In the genomic region with DNA sequence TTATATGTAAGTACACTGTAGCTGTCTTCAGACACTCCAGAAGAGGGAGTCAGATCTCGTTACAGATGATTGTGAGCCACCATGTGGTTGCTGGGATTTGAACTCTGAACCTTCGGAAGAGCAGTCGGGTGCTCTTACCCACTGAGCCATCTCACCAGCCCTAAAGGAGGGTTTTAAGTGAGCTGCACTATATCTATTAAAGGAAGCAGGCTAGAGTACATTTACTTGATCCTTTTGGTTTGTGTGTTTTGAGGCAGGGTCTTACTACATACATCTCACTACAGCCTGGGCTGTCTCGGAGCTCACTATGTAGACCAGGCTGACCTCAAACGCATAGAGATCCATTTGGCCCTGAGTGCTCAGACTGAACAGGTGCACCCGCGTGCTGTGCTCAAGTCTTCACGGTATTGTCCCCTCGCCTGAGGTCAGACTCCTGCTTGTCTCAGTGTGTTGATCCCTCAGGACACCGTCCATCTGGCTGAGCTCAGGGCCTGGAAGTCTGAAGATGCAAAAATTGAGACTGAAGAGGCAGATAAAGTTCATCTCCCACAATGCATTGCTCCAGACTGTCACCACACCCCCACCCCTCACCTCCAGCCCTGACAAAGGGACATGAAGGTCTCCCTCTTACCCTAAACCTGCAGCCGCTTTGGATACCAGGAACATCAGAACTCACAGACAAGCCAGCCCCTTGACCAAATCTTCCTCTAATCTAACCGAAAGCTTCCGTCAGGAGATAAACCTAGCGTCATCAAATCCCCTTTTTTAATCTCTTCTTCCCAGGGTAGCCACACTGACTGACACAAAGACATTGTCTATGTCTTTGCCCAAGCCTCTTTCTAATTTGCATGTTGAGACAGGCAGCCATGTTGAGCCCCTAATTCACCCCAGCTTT, we compare ENCODE assay signal across 34 mouse cellular contexts. TPM values are rescaled to one million over a fixed set of nuclear protein-coding genes. Genes with fewer than 3 reads are reported as not detected.
DNase-seq lines count a peak whose midpoint lies in the region; ATAC-seq and TF ChIP-seq lines count a peak whose summit lies in the region.
"Had no signal": no experiment of that assay in that cellular context is flagged by ENCODE, and none has a peak within 500 bp of the region (broad histone marks: within the 10 kb centered on the region; RNA-seq: fewer than 3 reads in every experiment).

No protein-coding gene starts in this region.

- peak overlapping the region; percentile 19 for H3K27ac ChIP-seq in cerebellum, adult 2 months (ENCODE audit: insufficient read depth, low read length)
- peak overlapping the region; percentile 79; the same call in 1 of the 2 replicates for H3K27ac ChIP-seq in heart, postnatal 0 days (ENCODE audit: low read depth)
- peak overlapping the region; percentile 70 for H3K27ac ChIP-seq in MEL (ENCODE audit: control insufficient read depth, low read depth, low read length)
- no peak overlapping the region for H3K27ac ChIP-seq in kidney, embryonic 15.5 days
- H3K27ac ChIP-seq: embryonic facial prominence, embryonic 12.5 days; hindbrain, embryonic 10.5 days; hindbrain, embryonic 15.5 days; layer of hippocampus, adult 2 months; limb, embryonic 13.5 days; lung, embryonic 15.5 days; midbrain, embryonic 13.5 days; neural tube, embryonic 13.5 days had no signal

- no peaks in the 10 kb centered on the region for H3K9me3 ChIP-seq in heart, postnatal 0 days (replicated peaks; ENCODE audit: control insufficient read depth, low read length)
- H3K9me3 ChIP-seq in MEL (replicated peaks; ENCODE audit: insufficient read depth, low read length), result no peaks in the 10 kb centered on the region
- H3K9me3 ChIP-seq in kidney, embryonic 15.5 days (replicated peaks), result no peaks in the 10 kb centered on the region
- H3K9me3 ChIP-seq: embryonic facial prominence, embryonic 12.5 days; hindbrain, embryonic 10.5 days; hindbrain, embryonic 15.5 days; limb, embryonic 13.5 days; lung, embryonic 15.5 days; midbrain, embryonic 13.5 days; neural tube, embryonic 13.5 days had no signal

- no peak overlapping the region for H3K4me2 ChIP-seq in heart, postnatal 0 days (ENCODE audit: low read depth, low read length)
- H3K4me2 ChIP-seq in kidney, embryonic 15.5 days, result no peak overlapping the region
- H3K4me2 ChIP-seq: embryonic facial prominence, embryonic 12.5 days; heart, embryonic 11.5 days; hindbrain, embryonic 15.5 days; limb, embryonic 13.5 days; liver, embryonic 11.5 days; lung, embryonic 15.5 days; midbrain, embryonic 13.5 days; neural tube, embryonic 13.5 days had no signal

- no peak for TF ChIP-seq RAD21 in MEL (IDR thresholded peaks at IDR 0.05; ENCODE audit: low read depth, low read length)

- H3K36me3 ChIP-seq in heart, postnatal 0 days (replicated peaks; ENCODE audit: control insufficient read depth, insufficient read depth, low read length), result no peaks in the 10 kb centered on the region
- H3K36me3 ChIP-seq in MEL (ENCODE audit: control insufficient read depth in 1 of 2, insufficient read depth in 2 of 2, low read length in 2 of 2), result peaks cover 0 to 36% of the 10 kb centered on the region in 2 experiments; a peak in 2 of 4 replicates
- H3K36me3 ChIP-seq in kidney, embryonic 15.5 days, result no peaks in the 10 kb centered on the region
- H3K36me3 ChIP-seq: embryonic facial prominence, embryonic 12.5 days; hindbrain, embryonic 10.5 days; hindbrain, embryonic 15.5 days; limb, embryonic 13.5 days; lung, embryonic 15.5 days; midbrain, embryonic 13.5 days; neural tube, embryonic 13.5 days had no signal

- DNase-seq in cerebellum, adult 2 months, result peak; percentile 55 to 73
- DNase-seq in cerebellum, adult 8-10 months, result no peak
- DNase-seq in heart, postnatal 0 days (ENCODE audit: low spot score), result no peak
- no peak for DNase-seq in heart, adult 8-10 months (ENCODE audit: low spot score)
- DNase-seq in MEL (ENCODE audit: low read depth, low spot score), result peak; percentile 63
- DNase-seq in cerebellum, postnatal 14 days, result peak; percentile 33 to 40
- no peak for DNase-seq in layer of hippocampus, adult 8-10 months (ENCODE audit: low spot score in 2 of 2)
- DNase-seq: adrenal gland, adult 2 months; adrenal gland, postnatal 36 days; embryo, embryonic 11 days; kidney, adult 18-20 months; kidney, postnatal 36 days; right cerebral cortex, postnatal 14 days; thymus, adult 2 months; thymus, postnatal 36 days had no signal

- H3K9ac ChIP-seq in heart, postnatal 0 days (replicated peaks; ENCODE audit: low read depth, low read length), result no peak overlapping the region
- H3K9ac ChIP-seq in MEL (ENCODE audit: control insufficient read depth, low read depth, low read length, poor library complexity, severe bottlenecking), result no peak overlapping the region
- no peak overlapping the region for H3K9ac ChIP-seq in kidney, embryonic 15.5 days
- H3K9ac ChIP-seq: embryonic facial prominence, embryonic 12.5 days; hindbrain, embryonic 15.5 days; limb, embryonic 13.5 days; lung, embryonic 15.5 days; midbrain, embryonic 13.5 days; neural tube, embryonic 13.5 days had no signal

- no peak for ATAC-seq in heart, postnatal 0 days (ENCODE audit: insufficient read depth, low read depth)
- ATAC-seq in kidney, embryonic 15.5 days (replicated peaks; ENCODE audit: low FRiP score), result no peak
- ATAC-seq: activated CD4-positive, CD25-positive, alpha-beta regulatory T cell, adult 4 months; CD4-positive, CD25-positive, alpha-beta regulatory T cell, adult 4 months; forebrain, embryonic 16.5 days; midbrain, embryonic 13.5 days had no signal

- TF ChIP-seq POLR2A in cerebellum, adult 2 months (IDR thresholded peaks at IDR 0.05; ENCODE audit: borderline replicate concordance, insufficient read depth, low read length), result no peak
- TF ChIP-seq POLR2A in MEL (IDR thresholded peaks at IDR 0.05; ENCODE audit: control insufficient read depth in 1 of 2, insufficient read depth in 1 of 2, low read depth in 1 of 2, low read length in 2 of 2, poor library complexity in 1 of 2), result no peak; a peak in 1 of 4 replicates

- no peaks in the 10 kb centered on the region; the same call in 1 of the 2 replicates for H3K79me2 ChIP-seq in MEL (ENCODE audit: control insufficient read depth, insufficient read depth, low read length, poor library complexity)

- no peak overlapping the region for H3K4me3 ChIP-seq in cerebellum, adult 2 months (replicated peaks; ENCODE audit: insufficient read depth, low read depth, low read length)
- no peak overlapping the region for H3K4me3 ChIP-seq in heart, postnatal 0 days (ENCODE audit: low read depth, low read length)
- H3K4me3 ChIP-seq in MEL (ENCODE audit: control insufficient read depth in 1 of 2, insufficient read depth in 1 of 2, low read depth in 2 of 2, low read length in 2 of 2), result no peak overlapping the region
- H3K4me3 ChIP-seq in kidney, embryonic 15.5 days (replicated peaks), result no peak overlapping the region
- H3K4me3 ChIP-seq: embryonic facial prominence, embryonic 12.5 days; hindbrain, embryonic 10.5 days; hindbrain, embryonic 15.5 days; layer of hippocampus, adult 2 months; limb, embryonic 13.5 days; lung, embryonic 15.5 days; midbrain, embryonic 13.5 days; neural tube, embryonic 13.5 days had no signal

- no peaks in the 10 kb centered on the region for H3K27me3 ChIP-seq in cerebellum, adult 2 months (ENCODE audit: control insufficient read depth, insufficient read depth, low read length)
- no peaks in the 10 kb centered on the region for H3K27me3 ChIP-seq in heart, postnatal 0 days (ENCODE audit: control insufficient read depth, insufficient read depth, low read length)
- H3K27me3 ChIP-seq in MEL (ENCODE audit: control insufficient read depth in 1 of 2, insufficient read depth in 2 of 2, low read length in 2 of 2), result no peaks in the 10 kb centered on the region
- H3K27me3 ChIP-seq in kidney, embryonic 15.5 days, result 0 out of 2 replicates have a peak, but pooled peaks cover 3% of the 10 kb centered on the region
- H3K27me3 ChIP-seq: lung, embryonic 15.5 days had no signal

- WGBS in cerebellum, adult 2 months, result 58% methylated on average over 14 of the region's 14 CpGs
- WGBS in heart, postnatal 0 days, result 91% methylated on average over 14 of the region's 14 CpGs
- 91% methylated on average over 14 of the region's 14 CpGs for WGBS in kidney, embryonic 15.5 days

- no peak for TF ChIP-seq CTCF in cerebellum, adult 2 months (IDR thresholded peaks at IDR 0.05; ENCODE audit: borderline replicate concordance, insufficient read depth, low read depth, low read length)
- TF ChIP-seq CTCF in heart, postnatal 0 days (IDR thresholded peaks at IDR 0.05; ENCODE audit: low read depth), result no peak
- no peak for TF ChIP-seq CTCF in MEL (IDR thresholded peaks at IDR 0.05 in 2 of 3, conservative IDR thresholded peaks at IDR 0.05 in 1 of 3; ENCODE audit: control insufficient read depth in 1 of 3, insufficient read depth in 1 of 3, low read depth in 2 of 3, low read length in 3 of 3, poor library complexity in 1 of 3, severe bottlenecking in 1 of 3)

- no peak for TF ChIP-seq EP300 in heart, postnatal 0 days (IDR thresholded peaks at IDR 0.05; ENCODE audit: low read depth)
- peak; percentile 84 to 90 for TF ChIP-seq EP300 in MEL (IDR thresholded peaks at IDR 0.05; ENCODE audit: low read depth in 1 of 2, low read length in 2 of 2)

- H3K4me1 ChIP-seq in cerebellum, adult 2 months (ENCODE audit: control insufficient read depth, insufficient read depth, low read length), result peaks cover 33% of the 10 kb centered on the region
- H3K4me1 ChIP-seq in heart, postnatal 0 days (ENCODE audit: control insufficient read depth, insufficient read depth), result peaks cover 29% of the 10 kb centered on the region
- H3K4me1 ChIP-seq in MEL (ENCODE audit: control insufficient read depth in 1 of 2, insufficient read depth in 2 of 2, low read length in 2 of 2), result peaks cover 19 to 57% of the 10 kb centered on the region in 2 experiments
- peaks cover 17% of the 10 kb centered on the region for H3K4me1 ChIP-seq in kidney, embryonic 15.5 days

RNA-seq across cellular contexts. Expression of a gene that starts 6.0 kb away (rescaled TPM):
- polyA plus RNA-seq in cerebellum, adult 2 months (2012; rRNA removed), result 9.3 and 11.9 TPM in 2 replicates
- total RNA-seq in heart, postnatal 0 days (2014; rRNA removed; ENCODE audit: low replicate concordance), result not detected in 2 replicates
- 0.26 and 0.27 TPM in 2 replicates for polyA plus RNA-seq in heart, postnatal 0 days (2015; fragmentation: Nextera tagmentation; extraction: Ambion mirVana)
- under 1 TPM in 1 of 4 experiments, not detected in 3; 0.37 TPM for total RNA-seq in heart, adult 8-10 months (2022)
- total RNA-seq in MEL (2012; rRNA removed), result 1.4 and 1.6 TPM in 2 replicates
- 1 to 10 TPM in 1 of 2 experiments, not detected in 1; 4.7 TPM for polyA plus RNA-seq in MEL (2012; ENCODE audit: insufficient read depth in 1 of 2, insufficient read length in 2 of 2, low read depth in 1 of 2, low replicate concordance in 2 of 2, missing spikeins in 1 of 2)
- 1 to 10 TPM in 1 of 4 experiments, under 1 TPM in 3; 0.29 to 1.7 (median 0.48) TPM for total RNA-seq in layer of hippocampus, adult 8-10 months (2022)
- 0.19 TPM in 1 of 2 replicates, not detected in the other for polyA plus RNA-seq in kidney, embryonic 15.5 days (2015; fragmentation: Nextera tagmentation; extraction: Ambion mirVana)
- total RNA-seq: adrenal gland, adult 2 months; adrenal gland, postnatal 36 days had no signal
- polyA plus RNA-seq: adrenal gland, adult 2 months; embryonic facial prominence, embryonic 12.5 days; forebrain, embryonic 16.5 days; hindbrain, embryonic 10.5 days; hindbrain, embryonic 15.5 days; intestine, embryonic 14.5 days; kidney, embryonic 16.5 days; limb, embryonic 13.5 days; liver, embryonic 16.5 days; lung, embryonic 15.5 days; midbrain, embryonic 13.5 days; stomach, embryonic 16.5 days had no signal

RNA-seq across cellular contexts. Expression of a gene that starts 23.4 kb away (rescaled TPM):
- 410 and 458 TPM in 2 replicates for polyA plus RNA-seq in cerebellum, adult 2 months (2012; rRNA removed)
- 199 and 295 TPM in 2 replicates for total RNA-seq in heart, postnatal 0 days (2014; rRNA removed; ENCODE audit: low replicate concordance)
- polyA plus RNA-seq in heart, postnatal 0 days (2015; fragmentation: Nextera tagmentation; extraction: Ambion mirVana), result 146 and 157 TPM in 2 replicates
- total RNA-seq in heart, adult 8-10 months (2022), result 100 to 1,000 TPM in 3 of 4 experiments, 10 to 100 TPM in 1; 98.9 to 113 (median 108) TPM
- total RNA-seq in MEL (2012; rRNA removed), result 305 and 329 TPM in 2 replicates
- 100 to 1,000 TPM in 1 of 2 experiments, not detected in 1; 420 TPM for polyA plus RNA-seq in MEL (2012; ENCODE audit: insufficient read depth in 1 of 2, insufficient read length in 2 of 2, low read depth in 1 of 2, low replicate concordance in 2 of 2, missing spikeins in 1 of 2)
- 100 to 1,000 TPM; 165 to 238 (median 203) TPM for total RNA-seq in layer of hippocampus, adult 8-10 months (2022)
- polyA plus RNA-seq in kidney, embryonic 15.5 days (2015; fragmentation: Nextera tagmentation; extraction: Ambion mirVana), result 257 and 264 TPM in 2 replicates

RNA-seq across cellular contexts. Expression of a gene that starts 33.9 kb away (rescaled TPM):
- 0.92 and 1.6 TPM in 2 replicates for polyA plus RNA-seq in cerebellum, adult 2 months (2012; rRNA removed)
- total RNA-seq in heart, postnatal 0 days (2014; rRNA removed; ENCODE audit: low replicate concordance), result 7,568 and 8,637 TPM in 2 replicates
- 15,488 and 15,525 TPM in 2 replicates for polyA plus RNA-seq in heart, postnatal 0 days (2015; fragmentation: Nextera tagmentation; extraction: Ambion mirVana)
- total RNA-seq in heart, adult 8-10 months (2022), result over 10,000 TPM; 21,987 to 25,864 (median 23,706) TPM
- total RNA-seq in MEL (2012; rRNA removed), result 0.35 and 0.75 TPM in 2 replicates
- under 1 TPM in 1 of 2 experiments, not detected in 1; 0.54 TPM for polyA plus RNA-seq in MEL (2012; ENCODE audit: insufficient read depth in 1 of 2, insufficient read length in 2 of 2, low read depth in 1 of 2, low replicate concordance in 2 of 2, missing spikeins in 1 of 2)
- 1 to 10 TPM in 3 of 4 experiments, under 1 TPM in 1; 0.80 to 4.7 (median 2.9) TPM for total RNA-seq in layer of hippocampus, adult 8-10 months (2022)
- polyA plus RNA-seq in kidney, embryonic 15.5 days (2015; fragmentation: Nextera tagmentation; extraction: Ambion mirVana), result 0.78 and 2.3 TPM in 2 replicates
- total RNA-seq: adrenal gland, adult 2 months; megakaryocyte progenitor cell, adult 5-6 weeks had no signal
- polyA plus RNA-seq: activated CD4-positive, CD25-positive, alpha-beta regulatory T cell, adult 4 months; adrenal gland, adult 2 months; CD4-positive, CD25-positive, alpha-beta regulatory T cell, adult 4 months; intestine, embryonic 14.5 days had no signal

Comparison
In these comparisons a context has a peak if more than half of its experiments do, and no peak if none do; other contexts are left out.
1. DNase-seq: peak in cerebellum, adult 2 months (2 of 2), MEL (single experiment) and cerebellum, postnatal 14 days (2 of 2); none in cerebellum, adult 8-10 months (single experiment), heart, postnatal 0 days (single experiment), heart, adult 8-10 months (single experiment) and layer of hippocampus, adult 8-10 months (0 of 2).
2. RNA of a gene that starts 33.9 kb away (total RNA-seq): 21,987 to 25,864 TPM in heart, adult 8-10 months and 7,568 to 8,637 TPM in heart, postnatal 0 days; 0.80 to 4.7 TPM in layer of hippocampus, adult 8-10 months and 0.35 to 0.75 TPM in MEL; every median in the first group is over 1,000 times any median in the second.